Mouse (Mus musculus) lung, postnatal 0 days (tissue): Measurements from ENCODE around the gene Fam161b.

Experiments
- CTCF ChIP-seq: IDR thresholded peaks from 2 replicates; pipeline ENCODE4 v1.5.1; 2016; ENCODE audit warnings: antibody characterized with exemption, mild to moderate bottlenecking
- EP300 ChIP-seq: IDR thresholded peaks from 2 replicates; pipeline ENCODE4 v1.6.1; 2016; ENCODE audit warnings: antibody characterized with exemption, mild to moderate bottlenecking, control low read depth

DNA sequence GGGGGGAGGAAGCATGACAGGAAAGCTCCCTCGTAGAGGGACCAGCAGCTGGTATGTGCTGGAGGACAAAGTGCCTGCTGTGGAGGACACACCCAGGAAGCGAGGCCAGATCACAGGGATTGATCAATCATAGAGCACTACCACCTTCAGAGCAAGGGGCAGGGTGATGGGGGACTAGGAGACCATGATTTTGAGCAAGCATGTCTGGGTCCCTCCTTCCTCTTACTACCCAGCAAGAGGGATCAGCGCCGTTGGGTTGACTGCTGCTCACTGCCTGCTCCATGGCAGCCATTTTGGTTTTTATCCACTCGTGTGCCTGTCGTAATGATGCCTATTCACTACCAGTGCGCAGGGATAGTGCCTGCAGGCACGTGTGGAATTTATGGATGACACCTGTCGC is 2.7 kb upstream of the Fam161b start:
- TF ChIP-seq CTCF (no peak), EP300 (no peak)
